Mouse (Mus musculus) frontal cortex, postnatal 25 days (tissue): ENCODE results near the gene Robo4.

ENCODE experiments used
- DNase-seq, 2 experiments: peaks; one replicate each; pipeline ENCODE4 v3.0.0; 2022; ENCODE audit warnings: low spot score in 2 of 2

Robo4 gene

DNA sequence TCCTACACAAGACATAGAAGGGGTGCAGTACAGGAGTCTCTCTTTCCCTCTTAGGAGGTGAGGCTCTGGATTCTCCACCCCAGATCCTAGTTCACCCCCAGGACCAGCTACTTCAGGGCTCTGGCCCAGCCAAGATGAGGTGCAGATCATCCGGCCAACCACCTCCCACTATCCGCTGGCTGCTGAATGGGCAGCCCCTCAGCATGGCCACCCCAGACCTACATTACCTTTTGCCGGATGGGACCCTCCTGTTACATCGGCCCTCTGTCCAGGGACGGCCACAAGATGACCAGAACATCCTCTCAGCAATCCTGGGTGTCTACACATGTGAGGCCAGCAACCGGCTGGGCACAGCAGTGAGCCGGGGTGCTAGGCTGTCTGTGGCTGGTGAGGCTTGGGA lies 804 bp downstream of the Robo4 start:
- no peak for DNase-seq

DNA sequence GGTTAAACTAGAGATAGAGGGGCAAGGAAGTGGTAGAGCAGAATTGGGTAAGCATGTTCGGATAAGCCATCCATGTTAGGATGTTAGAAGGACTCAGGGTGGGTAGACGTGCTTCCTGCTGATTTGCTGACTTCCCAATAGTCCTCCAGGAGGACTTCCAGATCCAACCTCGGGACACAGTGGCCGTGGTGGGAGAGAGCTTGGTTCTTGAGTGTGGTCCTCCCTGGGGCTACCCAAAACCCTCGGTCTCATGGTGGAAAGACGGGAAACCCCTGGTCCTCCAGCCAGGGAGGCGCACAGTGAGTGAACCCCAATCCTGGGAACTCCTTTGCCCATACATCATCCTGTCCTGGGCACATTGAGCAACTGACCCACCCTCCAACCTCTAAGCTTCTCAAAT lies 1.3 kb downstream of the Robo4 start:
- DNase-seq, result no peak

DNA sequence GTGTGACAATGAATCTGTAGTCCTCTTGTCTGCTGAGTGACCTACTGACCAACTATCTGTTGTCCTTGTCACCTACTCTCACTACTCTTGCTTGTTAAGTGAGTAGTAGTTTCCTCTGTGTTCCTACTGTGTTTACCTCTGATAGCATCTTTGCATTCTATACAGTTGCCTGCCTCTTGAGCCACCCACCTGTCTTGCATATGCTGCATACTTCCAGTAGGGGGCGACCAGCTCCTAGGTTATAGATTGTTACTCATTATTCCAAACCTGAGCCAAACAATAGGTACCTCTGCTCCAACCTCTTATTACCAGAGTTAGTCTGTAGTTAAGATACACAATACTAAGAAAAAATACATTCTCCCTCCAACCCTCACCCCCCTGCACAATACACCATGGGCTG lies 4.7 kb downstream of the Robo4 start:
- no peak for DNase-seq

DNA sequence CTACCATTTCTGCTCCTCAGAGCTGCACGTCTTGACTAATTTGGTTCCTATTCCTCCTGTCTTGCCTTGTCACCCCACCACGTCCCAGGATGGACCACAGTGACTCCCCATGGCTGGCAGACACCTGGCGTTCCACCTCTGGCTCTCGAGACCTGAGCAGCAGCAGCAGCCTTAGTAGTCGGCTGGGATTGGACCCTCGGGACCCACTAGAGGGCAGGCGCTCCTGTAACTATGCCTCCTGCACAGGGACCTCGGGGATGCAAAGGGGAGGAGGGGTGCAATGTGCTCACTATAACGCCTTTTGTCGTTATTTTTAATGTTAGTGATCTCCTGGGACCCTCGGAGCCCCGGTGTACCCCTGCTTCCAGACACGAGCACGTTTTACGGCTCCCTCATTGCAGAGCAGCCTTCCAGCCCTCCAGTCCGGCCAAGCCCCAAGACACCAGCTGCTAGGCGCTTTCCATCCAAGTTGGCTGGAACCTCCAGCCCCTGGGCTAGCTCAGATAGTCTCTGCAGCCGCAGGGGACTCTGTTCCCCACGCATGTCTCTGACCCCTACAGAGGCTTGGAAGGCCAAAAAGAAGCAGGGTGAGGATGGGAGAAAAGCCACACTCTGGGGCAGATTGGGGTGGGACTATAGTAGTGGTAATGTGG lies 6.3 kb downstream of the Robo4 start:
- DNase-seq, result no peak

DNA sequence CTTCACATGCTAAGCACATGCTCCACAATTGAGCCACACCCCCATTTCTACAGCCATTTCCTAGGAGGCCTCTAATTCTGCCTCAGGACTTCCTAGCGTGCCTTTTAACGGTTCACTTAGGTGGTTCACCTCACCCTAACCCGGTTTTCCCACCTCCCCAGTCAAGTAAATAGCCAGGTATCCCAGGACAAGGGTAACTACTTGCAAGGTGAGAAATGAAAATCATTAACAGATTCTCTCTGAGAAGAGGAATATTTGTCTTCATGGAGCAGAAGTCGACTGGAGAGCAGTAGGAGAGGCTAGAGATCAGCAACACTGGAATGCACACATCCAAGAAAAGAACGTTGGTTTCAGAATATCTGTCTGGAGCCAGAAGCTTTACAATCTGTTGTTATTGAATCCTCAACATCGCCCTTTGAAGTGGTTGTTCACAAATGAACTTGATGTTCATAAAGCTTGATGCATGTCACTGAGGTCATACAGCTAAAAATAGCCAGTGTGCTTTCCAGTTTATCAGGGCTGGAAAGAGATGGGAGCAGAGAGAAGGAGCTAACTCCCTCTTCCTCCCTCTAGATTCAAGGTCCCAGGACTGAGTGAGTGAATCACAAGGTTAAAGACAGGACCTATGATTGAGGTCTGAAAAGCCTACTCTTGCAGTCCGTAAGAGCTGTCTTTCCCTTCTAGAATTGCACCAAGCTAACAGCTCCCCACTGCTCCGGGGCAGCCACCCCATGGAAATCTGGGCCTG lies 8.2 kb downstream of the Robo4 start:
- DNase-seq, result no peak

DNA sequence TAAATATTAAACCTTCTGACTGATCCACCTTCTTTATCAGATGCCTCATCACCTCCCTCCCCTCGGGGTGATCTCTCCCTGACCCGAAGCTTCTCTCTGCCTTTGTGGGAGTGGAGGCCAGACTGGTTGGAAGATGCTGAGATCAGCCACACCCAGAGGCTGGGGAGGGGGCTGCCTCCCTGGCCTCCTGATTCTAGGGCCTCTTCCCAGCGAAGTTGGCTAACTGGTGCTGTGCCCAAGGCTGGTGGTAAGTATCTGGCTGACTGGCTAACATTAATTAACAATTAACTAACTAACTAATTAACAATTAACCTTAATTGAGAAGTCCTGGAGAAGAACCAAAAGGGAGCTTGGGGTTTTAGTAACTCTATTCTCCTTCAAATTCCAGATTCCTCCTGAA lies 11.3 kb downstream of the Robo4 start:
- DNase-seq, result no peak

DNA sequence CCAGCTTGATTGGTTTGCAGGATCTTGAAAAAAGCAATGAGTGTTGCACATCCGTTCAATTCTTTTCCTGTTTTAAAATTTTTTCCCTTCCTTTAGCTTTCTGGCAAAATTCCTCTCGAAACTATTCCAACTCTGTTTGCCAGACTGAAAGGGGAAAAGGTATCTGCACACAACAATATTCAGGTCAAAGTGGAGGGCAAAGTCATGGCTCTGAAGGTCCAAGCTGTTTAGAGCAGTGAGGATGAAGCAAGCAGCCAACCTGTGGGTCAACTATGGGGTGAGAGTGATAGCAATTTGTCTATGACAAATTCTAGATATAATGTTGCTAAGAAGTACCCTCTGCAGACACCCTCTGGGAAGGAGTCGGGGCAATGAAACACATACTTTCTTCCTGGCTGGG lies 13.0 kb downstream of the Robo4 start:
- no peak for DNase-seq

DNA sequence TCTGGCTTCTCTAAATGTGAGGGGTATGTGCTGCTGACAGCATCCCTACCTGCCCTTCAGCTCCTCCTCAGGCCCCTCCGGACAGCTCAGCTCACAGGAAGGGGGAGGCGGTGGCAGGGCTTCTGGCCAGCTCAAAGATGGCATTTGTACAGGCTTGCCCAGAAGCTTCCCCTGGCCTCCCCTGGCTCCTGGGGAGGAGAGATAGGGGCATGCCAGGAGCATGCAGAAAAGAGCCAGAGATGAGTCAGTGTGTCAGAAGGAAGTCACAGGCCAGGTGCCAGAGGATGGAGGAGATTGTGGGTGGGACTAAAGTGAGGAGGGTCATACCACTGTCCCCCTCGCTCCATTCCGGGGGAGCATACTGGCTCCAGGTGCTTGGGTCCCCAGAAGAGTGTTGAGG lies 17.1 kb downstream of the Robo4 start:
- DNase-seq, result no peak

DNA sequence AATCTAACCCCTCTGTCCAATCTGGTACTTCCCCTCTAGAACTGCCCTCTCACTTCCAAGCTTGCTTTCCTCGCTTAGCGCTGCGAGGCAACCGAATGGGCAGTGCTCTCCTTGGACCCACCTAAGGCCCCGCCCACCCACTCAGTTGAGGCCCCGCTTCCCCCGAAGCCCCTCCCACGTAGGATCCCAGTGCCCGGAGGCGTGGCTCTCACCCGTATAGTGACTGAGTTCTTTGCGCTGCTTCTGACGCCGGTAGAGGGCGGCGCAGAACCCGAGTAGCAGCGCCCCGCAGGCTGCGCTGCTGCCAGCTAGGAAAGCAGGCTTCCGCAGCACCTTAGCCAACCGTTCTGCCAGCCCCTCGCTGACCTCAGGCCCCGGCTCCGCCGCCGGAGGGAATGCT lies 19.0 kb downstream of the Robo4 start:
- peak in 1 of 2 experiments; percentile 44 for DNase-seq

DNA sequence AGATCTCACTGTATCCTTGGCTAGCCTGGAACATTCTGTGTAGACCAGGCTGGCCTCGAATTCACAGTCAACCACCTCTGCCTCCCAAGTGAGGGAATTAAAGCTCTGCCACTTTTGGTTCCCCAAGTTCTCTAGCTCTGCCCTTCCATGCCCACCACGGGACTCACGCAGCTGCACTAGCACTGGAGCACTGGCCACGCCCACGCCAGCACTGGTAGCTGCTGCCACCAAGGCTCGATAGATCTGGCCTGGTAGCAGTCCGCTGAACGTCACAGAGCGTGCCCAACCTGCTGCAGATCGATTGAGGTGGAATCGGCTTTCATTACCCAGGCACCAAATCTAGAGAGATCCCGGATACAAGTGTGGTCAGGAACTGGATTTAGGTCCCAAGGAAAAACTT lies 19.5 kb downstream of the Robo4 start:
- no peak for DNase-seq

DNA sequence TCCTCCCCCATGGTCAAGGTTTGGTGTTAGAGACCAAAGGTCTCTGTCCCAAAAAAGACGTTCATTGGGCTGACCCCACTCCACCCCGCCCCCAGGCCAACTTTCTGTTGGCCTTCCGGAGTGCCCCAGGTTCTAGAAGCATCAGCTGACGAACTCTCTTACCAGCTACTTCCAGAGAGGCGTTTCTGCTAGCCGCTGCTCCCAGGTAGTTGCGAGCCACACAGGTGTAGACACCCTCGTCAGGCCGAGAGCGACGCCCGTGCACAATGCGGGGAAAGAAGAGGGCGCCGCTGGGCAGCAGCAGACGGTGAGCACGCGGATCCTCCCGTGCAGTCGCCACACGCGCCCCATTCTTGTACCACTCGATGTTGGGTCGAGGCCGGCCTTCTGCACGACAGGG lies 27.6 kb downstream of the Robo4 start:
- no peak for DNase-seq

DNA sequence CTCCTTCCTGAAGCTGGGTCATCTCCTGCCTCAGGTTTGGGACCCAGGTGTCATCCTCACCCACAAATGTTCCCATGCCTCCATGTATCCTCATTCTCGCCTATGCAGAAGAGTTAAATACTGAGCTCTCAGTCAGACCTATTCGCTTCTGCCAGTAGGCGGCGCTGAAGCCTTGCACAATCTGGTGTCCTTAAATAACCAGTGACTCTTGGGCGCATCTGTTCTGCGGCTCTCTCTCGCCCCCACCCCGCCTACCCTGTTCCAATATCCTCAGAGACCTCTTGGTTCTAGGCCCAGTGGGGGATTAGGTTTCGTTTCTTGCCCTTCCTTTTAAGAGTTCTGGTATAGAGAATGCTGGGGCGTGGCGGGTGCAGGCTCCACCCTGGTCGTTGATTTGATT lies 28.9 kb downstream of the Robo4 start:
- peak; percentile 90 to 95 for DNase-seq

DNA sequence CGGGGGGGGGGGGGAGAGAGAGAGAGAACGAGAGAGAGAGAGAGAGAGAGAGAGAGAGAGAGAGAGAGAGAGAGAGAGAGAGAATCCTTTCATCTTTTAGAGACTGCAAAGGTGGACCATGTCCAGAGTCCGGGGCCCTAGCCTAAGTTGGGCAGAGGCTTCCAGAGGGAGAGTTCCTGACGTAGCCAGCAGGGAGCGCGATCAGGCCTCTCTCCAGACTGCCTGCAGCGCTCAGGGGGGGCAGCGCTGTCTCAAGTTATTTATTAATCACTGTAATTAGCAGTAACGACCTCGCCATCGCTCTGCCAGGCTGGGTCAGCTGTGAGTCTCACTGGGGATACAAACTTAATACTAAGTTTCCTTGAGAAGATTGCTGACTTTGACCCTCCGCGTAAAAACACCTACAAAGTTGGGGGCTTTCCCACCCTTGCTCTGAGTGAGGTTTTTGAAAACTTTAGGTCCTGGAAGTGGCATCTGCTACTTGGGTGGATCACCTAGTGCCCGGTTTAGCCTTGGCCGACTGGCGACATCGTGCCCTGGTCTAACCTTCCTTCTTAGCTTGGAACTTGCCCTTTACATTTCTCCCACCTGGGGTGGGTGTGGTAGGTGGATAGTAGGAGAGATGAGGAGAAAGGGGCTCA lies 30.4 kb downstream of the Robo4 start:
- DNase-seq, result no peak

DNA sequence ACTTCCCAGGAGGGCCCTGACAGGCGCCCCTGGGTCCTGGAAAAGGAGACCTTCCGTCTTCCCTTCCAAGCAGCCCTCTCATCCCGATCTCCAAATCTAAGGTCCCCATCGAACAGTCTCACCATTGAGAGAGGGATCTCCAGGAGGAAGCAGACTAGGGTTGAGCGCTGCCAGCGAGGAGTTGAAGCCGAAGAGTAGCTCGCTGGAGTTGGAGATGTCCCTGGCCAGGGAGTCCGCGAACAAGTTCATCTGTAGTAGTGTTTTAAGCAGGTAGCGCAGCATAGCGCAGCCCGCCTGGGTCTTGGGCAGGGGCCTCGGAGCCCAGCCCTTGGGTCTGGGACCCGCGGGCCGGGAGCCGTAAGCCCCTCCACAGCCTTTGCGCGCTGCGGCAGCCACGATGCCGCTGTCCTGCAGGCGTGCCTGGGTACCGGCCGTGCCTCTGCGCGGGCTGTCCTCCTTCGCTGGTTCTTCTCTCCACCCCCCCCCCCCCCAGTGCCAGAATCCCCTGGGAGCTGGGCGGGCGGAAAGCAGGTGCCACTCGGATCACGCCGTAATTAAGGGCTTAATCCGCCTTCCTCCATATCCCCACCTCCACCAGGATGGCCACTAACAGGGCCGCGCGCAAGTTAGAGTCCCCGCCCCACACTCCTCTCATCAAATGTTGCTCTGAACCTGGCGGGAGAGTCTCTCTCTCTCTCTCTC lies 31.2 kb downstream of the Robo4 start, which contains the start of gene Robo3:
Gene Robo3, minus strand, starts transcription at position 527 of the 702 bp plus-strand sequence.
- no peak for DNase-seq

DNA sequence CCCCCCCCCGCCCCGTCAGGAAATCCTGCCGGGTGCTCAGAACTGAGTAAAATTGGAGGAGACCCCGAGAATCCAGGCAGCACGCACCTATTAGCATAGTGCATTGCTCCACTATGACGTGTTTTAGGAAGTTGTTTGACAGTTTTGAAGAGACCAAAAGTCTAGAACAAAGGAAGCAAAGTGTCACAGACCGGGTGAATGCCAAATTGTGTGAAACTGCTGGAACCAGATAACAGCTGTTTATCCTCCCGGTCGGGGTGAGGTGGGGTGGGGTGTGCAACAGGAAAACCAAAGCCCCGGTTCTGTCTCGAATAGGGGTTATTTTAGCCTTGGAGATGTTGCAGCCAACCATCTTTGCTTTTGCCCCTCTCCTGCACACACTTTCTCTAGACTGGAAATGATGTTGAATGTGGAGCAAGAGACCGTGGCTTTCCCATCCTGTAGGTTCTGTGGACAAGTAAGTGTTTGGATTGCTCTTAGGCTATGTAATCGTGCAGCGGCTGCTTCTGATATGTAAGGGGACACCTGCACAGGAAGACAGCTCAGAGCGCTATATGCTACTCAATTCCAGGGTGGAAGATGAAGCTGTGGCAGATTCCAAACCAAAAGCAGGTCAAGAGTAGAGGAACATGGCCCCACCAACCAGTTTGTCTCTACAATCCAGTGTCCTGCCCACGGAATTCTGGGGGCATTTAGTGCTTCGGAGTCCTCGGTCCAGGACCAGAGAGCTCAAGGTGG lies 32.3 kb downstream of the Robo4 start:
- DNase-seq, result no peak

DNA sequence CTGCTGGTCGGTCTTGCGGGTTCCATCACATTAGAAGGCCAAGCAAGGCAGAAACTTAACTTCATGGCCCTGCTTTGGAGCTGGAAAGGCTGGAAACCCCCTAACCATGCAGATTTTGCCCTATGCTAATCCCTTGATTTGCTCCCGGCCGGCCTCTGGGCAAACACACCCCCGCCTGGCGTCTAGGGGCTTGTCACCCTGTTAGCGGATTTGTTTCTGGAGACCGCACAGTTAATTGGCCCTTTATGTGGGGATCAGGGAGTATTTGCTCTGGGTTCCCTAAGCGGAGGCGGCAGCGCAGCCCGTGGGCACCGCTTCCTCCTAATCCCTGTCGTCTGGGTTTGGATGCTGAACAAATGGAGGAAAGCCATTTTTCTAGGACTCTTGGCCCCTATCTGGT lies 33.2 kb downstream of the Robo4 start:
- no peak for DNase-seq

DNA sequence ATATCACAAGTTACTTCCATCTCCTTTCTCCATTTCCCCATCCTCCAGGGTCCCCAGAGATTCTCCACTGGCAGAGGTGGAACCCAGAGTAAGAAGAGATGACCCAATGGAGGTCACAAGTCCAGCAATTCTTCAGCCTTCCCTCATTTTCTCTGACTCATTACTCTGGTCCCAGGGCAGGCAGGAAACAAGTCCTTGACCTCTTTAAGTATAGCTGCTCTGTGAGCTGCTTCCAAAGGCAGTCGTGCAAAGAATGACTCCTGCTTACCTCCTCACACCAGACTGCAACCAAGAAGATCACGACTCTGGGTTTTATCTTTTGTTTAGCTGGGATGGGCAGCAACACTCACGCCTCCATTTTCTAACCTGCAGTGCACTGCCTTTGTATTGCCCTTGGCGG lies 33.9 kb downstream of the Robo4 start:
- no peak for DNase-seq

DNA sequence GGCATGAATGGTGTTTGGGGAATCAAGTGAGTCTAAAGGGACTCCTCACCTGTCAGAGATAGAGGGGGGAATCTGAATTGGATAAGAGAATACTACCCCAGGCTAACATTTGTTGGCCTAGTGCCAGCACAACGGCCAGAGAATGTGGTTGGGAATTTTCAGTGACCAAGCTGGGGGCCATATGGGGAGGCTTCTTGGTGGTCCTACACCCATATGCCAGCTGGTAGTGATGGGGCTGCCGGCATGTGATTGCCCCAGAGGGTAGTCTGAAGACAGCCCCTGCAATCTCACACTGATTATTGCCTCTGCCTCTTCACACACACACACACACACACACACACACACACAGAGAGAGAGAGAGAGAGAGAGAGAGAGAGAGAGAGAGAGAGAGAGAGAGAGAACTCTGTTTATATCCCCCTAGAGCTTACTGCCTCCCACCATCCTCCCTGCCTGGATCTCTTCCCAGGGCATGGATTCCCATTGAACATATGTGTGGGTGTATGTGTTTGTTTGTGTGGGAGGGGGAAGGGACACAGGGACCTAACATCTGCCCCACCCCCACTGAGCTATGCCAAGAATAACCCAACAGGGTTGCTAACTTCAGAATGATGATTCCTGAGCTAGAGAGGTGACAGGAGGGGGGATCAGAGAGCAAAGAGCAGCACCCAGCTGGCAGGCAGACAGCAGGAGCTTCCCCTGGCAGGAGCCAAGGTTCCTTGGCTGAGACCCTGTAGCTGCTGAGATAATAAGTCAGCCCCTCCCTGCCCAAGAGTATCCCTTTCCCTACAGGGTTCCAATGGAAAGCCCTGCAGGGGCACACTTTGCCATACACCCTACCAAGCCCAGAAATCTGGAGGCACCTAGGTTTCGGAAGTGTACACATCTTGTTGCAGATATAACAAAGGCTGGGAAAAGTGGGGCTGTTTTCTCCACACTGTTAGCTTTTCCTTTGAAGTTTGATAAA lies 36.4 kb downstream of the Robo4 start:
- DNase-seq, result no peak

DNA sequence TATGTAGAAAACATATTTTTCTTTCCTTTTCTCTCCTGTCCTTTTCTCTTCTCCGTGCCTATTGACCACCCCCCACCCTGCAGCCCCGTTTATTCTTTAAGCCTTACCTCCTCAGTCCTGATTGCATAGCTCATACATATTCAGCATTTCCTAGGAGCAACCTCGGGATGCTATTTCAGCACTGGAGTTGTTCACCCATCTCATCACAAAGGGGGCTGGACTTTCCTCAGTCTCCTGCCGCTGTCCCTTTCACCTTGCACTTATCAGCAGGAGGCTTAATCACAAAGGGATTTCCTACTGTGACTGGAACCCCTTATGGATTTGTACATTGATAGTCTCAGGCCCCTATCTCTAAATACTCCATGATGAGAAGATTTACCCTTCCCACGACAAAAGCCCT lies 50.7 kb downstream of the Robo4 start:
- DNase-seq, result no peak

DNA sequence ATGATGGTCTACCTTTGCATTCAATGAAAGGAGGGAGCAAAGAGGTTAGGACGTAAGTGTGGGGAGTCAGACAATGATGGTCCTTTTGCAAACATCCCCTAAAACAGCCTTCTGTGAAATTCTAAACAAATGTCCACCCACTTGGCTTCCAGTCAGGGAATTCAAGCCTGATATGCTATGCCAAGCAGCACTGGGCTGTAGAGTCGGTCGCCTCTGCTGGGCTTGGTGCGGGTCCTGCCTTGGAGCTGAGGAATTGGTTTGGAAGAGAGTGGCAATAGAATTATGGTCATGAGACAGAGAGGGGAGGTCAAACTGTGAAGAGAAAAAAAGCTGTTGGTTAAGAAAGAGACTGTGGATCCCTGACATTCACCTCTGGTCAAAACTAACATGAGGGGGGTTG lies 51.6 kb downstream of the Robo4 start:
- DNase-seq, result no peak
